Mouse (Mus musculus): ENCODE measurements around the gene Eppin.

Gene Eppin

DNA sequence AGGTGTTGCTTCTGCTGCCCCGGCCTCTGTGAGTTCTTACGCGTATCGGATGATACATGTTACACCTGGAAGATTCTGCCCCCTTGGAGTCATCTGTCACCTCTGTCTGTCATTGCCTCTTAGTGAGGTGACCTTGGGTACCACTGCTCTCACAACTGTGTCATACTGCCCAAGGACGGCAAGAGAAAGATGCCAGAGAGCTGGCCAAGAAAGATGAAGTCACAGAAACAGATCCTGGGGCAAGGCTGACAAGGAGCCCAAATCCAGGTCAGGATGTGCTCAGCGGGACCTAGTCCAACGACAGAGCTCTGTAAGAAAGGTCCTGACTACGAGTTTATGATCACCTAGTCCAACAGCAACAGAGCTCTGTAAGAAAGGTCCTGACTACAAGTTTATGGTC is 33.3 kb downstream of the Eppin start:
- no peak for DNase-seq (ENCODE audit: low read depth)

- DNase-seq (ENCODE audit: low read depth) = peak; percentile 45
Observed at GRCm38 (mm10) chr2:164558991-164559645, 34.3 kb downstream of the Eppin start.

DNA sequence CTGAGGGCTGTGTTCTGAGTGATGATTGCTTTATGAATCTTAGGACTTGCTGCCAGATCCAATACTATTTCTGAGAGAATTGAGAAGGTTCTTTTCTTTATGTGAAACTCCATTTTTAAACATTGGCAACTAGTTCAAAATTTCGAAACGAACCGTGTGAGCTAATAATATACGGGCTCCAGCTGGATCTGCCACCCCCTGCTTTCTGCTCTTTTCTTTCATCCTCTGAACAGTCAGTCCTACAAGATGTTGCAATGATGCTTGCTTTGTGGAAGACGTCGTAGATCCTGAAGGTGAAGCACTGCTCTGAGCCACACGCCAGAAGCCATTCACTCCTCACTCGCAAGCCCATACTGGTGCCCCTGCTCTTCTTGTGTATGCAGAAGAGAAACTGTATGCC is 35.0 kb downstream of the Eppin start:
- no peak for DNase-seq (ENCODE audit: low read depth)

DNA sequence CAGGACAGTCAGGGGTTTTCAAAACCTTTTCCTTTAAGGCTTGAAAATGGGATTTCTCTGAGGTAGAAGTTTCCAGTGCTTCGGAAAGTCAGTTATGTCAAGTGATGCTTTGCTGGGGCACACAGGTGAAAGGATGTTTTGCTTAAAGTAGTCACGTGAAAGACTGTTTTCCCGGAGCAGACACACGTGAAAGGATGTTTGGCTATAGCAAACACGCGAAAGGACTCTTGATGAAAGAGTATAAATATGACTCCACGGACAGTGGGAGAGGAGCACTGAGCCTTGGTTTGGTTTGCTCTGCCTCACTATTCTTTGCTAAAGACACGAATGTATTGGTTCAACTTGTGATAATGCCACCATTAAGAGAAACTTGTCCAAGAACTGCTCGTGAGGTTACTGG is 41.9 kb downstream of the Eppin start:
- no peak for DNase-seq (ENCODE audit: low read depth)

GRCm38 (mm10) chr2:164550895-164551269 is 42.5 kb downstream of the Eppin start:
- DNase-seq (ENCODE audit: low read depth) = no peak

- no peak for DNase-seq (ENCODE audit: low read depth)
Observed at GRCm38 (mm10) chr2:164549963-164550894, 43.2 kb downstream of the Eppin start.

GRCm38 (mm10) chr2:164549338-164549737 is 44.1 kb downstream of the Eppin start:
- DNase-seq (ENCODE audit: low read depth) = no peak

GRCm38 (mm10) chr2:164544454-164545097 is 48.8 kb downstream of the Eppin start:
- peak; percentile 97 for DNase-seq (ENCODE audit: low read depth)

DNA sequence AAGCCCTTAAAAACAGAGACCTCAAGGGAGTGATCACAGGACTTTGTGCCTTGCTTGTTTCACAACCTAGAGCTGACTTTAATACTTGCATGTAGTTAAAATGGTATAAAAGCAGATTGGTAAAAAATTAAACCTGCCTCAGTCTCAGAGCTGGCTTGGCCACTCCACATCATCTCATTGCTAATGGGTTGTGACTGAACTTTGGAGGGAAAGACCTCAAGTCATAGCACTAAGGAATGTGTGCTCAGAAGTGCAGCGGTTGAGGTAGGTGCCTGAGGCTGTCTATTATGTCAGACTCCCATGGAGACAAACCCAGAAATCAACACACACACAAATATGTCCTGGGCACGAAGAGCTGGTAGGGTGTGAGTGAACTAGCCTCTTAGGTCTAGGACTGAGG is 49.6 kb downstream of the Eppin start:
- no peak for DNase-seq (ENCODE audit: low read depth)

GRCm38 (mm10) chr2:164542598-164542997 is 50.8 kb downstream of the Eppin start:
- no peak for DNase-seq (ENCODE audit: low read depth)

DNA sequence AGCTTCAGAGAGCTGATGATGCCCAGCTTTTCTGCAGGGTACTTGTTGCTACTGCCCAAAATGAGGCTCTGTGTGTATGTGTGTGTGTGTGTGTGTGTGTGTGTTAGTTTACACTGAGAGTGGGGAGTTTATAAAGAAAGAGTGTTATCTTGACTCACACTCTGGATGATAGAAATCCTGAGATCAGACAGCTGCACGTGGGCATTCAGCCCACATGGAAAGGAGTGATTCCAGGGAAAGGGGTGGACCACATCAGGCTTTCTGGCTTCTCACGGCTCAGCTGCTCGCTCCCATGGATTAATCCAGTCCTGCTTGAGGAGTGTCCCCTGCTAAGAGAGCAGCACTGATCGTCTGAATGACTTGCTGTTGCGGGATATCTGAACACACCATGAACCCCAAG is 51.3 kb downstream of the Eppin start:
- no peak for DNase-seq (ENCODE audit: low read depth)

- no peak for DNase-seq (ENCODE audit: low read depth)
Observed at GRCm38 (mm10) chr2:164540652-164541427, 52.6 kb downstream of the Eppin start.
